Mouse (Mus musculus) intestine, postnatal 0 days (tissue): ENCODE results near the gene Frmd4a. TPM values are rescaled to one million over a fixed set of nuclear protein-coding genes. Genes with fewer than 3 reads are reported as not detected.

Experiments
- ATAC-seq: fragments of 200-750 bp; cut with Nextera tagmentation; 2 replicates; pipeline ENCODE4 v1.8.0; 2017; ENCODE audit warnings: mild to moderate bottlenecking, moderate TSS enrichment, moderate library complexity
- H3K27ac ChIP-seq: fragments of 300-500 bp; sonication (generic); 2 replicates; pipeline ENCODE4 v1.5.1; 2014; ENCODE audit warnings: mild to moderate bottlenecking, low read depth, low read length, moderate library complexity
- H3K27me3 ChIP-seq: fragments of 300-500 bp; sonication (generic); replicated peaks from 2 replicates; pipeline ENCODE4 v1.6.1; 2014; ENCODE audit warnings: low read length, mixed read lengths; ENCODE audit not compliant: control insufficient read depth, insufficient read depth
- H3K36me3 ChIP-seq: fragments of 300-500 bp; sonication (generic); 2 replicates; pipeline ENCODE4 v1.6.1; 2014; ENCODE audit warnings: mild to moderate bottlenecking, moderate library complexity; ENCODE audit not compliant: control insufficient read depth, insufficient read depth
- H3K4me1 ChIP-seq: fragments of 300-500 bp; sonication (generic); replicated peaks from 2 replicates; pipeline ENCODE4 v1.6.1; 2014; ENCODE audit warnings: antibody characterized with exemption, low read length, mixed read lengths; ENCODE audit not compliant: control insufficient read depth, insufficient read depth
- H3K4me2 ChIP-seq: fragments of 300-500 bp; sonication (generic); replicated peaks from 2 replicates; pipeline ENCODE4 v1.6.1; 2014; ENCODE audit warnings: low read depth, mild to moderate bottlenecking, moderate library complexity
- H3K4me3 ChIP-seq: fragments of 300-500 bp; sonication (generic); 2 replicates; pipeline ENCODE4 v1.5.1; 2014; ENCODE audit warnings: low read depth, low read length
- H3K9ac ChIP-seq: fragments of 300-500 bp; sonication (generic); 2 replicates; pipeline ENCODE4 v1.6.1; 2014; ENCODE audit warnings: mild to moderate bottlenecking, low read depth, low read length
- H3K9me3 ChIP-seq: fragments of 300-500 bp; sonication (generic); 2 replicates; pipeline ENCODE4 v1.6.1; 2016; ENCODE audit warnings: mixed run types; ENCODE audit not compliant: control insufficient read depth
- CTCF ChIP-seq: sonication (generic); IDR thresholded peaks from 2 replicates; pipeline ENCODE4 v1.5.1; 2016; ENCODE audit warnings: low read depth, mild to moderate bottlenecking, control low read depth, antibody characterized with exemption, moderate library complexity
- WGBS: fragments of 180-500 bp; shearing (Covaris S2); extraction: QIAGEN DNeasy Blood & Tissue Kit; methylation state at CpG from one replicate; pipeline ENCODE4 v1.1.7; 2014; 5-methylcytosine and 5-hydroxymethylcytosine counted together
- polyA plus RNA-seq: library from polyadenylated mRNA; unstranded; fragments of >200 nt; fragmentation: Nextera tagmentation; extraction: Ambion mirVana; gene quantifications from 2 replicates; pipeline ENCODE4 v1.2.1, GENCODE M21; 2015

Gene Frmd4a
- polyA plus RNA-seq, 1 experiment from 2014 or later: 4.5 TPM

- Histone ChIP-seq H3K27me3 (no peaks in the 10 kb centered on the region), H3K36me3 (peaks cover 25% of the 10 kb centered on the region), H3K4me3 (no peak overlapping the region), H3K27ac (no peak overlapping the region), H3K4me2 (no peak overlapping the region), H3K4me1 (0 out of 2 replicates have a peak, but pooled peaks cover 3% of the 10 kb centered on the region), H3K9ac (no peak overlapping the region), H3K9me3 (no peaks in the 10 kb centered on the region)
- ATAC-seq: no peak
- no peak for TF ChIP-seq CTCF
- WGBS: 59% methylated on average over 8 of the region's 8 CpGs
Observed at GRCm38 (mm10) chr2:4579357-4580068, 562.0 kb downstream of the Frmd4a start.

GRCm38 (mm10) chr2:4580666-4581065 is 563.1 kb downstream of the Frmd4a start:
- Histone ChIP-seq H3K27ac (no peak overlapping the region), H3K9me3 (no peaks in the 10 kb centered on the region), H3K27me3 (no peaks in the 10 kb centered on the region), H3K4me2 (no peak overlapping the region), H3K9ac (no peak overlapping the region), H3K36me3 (peaks cover 13% of the 10 kb centered on the region), H3K4me1 (0 out of 2 replicates have a peak, but pooled peaks cover 3% of the 10 kb centered on the region), H3K4me3 (no peak overlapping the region)
- ATAC-seq: no peak
- TF ChIP-seq CTCF: no peak
- 84% methylated on average over 6 of the region's 6 CpGs for WGBS

DNA sequence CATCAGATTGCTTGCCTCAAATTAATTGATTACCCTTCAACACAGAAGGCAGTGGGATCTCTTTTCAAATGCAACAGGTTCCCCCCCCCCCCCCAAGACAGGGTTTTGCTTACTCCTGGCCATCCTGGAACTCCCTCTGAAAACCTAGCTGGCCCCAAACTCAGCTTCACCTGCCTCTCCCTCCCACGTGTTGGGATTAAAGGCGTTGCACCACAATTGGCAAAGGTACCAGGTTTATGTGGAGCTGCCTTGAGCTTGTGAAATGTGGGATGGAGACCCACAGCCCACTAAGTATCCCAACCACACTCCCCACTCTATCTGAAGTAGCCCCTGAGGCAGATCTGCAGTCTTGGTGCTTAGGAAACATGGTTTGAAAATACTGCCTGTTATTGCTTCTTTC is 565.4 kb downstream of the Frmd4a start:
- no peak for ATAC-seq
- Histone ChIP-seq H3K27ac (no peak overlapping the region), H3K4me2 (no peak overlapping the region), H3K9ac (no peak overlapping the region), H3K27me3 (no peaks in the 10 kb centered on the region), H3K4me3 (no peak overlapping the region), H3K4me1 (0 out of 2 replicates have a peak, but pooled peaks cover 8% of the 10 kb centered on the region), H3K36me3 (peaks cover 11% of the 10 kb centered on the region), H3K9me3 (no peaks in the 10 kb centered on the region)
- TF ChIP-seq CTCF: no peak
- 73% methylated on average over 2 of the region's 2 CpGs for WGBS

DNA sequence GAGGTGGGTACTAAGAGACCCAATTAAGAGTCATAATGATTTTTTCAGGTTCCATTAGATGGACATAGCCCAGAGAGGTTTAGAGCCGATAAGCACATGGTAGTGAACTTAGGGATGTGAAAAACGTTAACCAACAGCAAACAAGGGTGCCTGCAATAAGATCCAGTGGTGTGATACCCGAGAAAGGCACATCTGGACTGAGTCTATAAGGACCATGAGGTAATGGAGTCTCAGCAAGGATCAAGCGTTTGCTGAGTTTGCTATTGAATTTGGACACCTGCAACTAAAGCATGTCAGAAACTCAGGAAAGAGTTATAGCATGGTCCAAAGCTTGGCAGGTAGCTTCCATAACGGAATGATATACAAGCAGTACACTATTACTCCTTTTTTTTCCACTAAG is 566.7 kb downstream of the Frmd4a start:
- WGBS: 80% methylated on average over 5 of the region's 5 CpGs
- Histone ChIP-seq H3K27me3 (no peaks in the 10 kb centered on the region), H3K4me3 (no peak overlapping the region), H3K4me1 (0 out of 2 replicates have a peak, but pooled peaks cover 5% of the 10 kb centered on the region), H3K4me2 (no peak overlapping the region), H3K36me3 (peaks cover 13% of the 10 kb centered on the region), H3K9me3 (no peaks in the 10 kb centered on the region), H3K9ac (no peak overlapping the region), H3K27ac (no peak overlapping the region)
- TF ChIP-seq CTCF: no peak
- no peak for ATAC-seq

DNA sequence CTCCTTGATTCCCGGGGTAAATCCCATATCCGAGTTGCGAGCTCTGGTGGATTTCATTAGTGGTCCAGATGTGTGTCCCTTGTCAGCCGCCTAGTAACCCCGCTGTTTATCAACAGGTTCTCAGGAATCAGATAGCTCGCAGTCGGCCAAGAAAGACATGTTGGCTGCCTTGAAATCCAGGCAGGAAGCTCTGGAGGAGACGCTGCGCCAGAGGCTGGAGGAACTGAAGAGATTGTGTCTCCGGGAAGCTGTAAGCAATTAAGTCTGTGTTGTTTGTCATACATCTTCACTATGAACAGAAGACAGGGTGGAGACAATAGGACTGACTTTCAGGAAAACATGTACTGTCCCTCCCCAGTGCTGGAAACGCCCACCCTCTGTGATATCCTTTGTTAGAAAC is 568.7 kb downstream of the Frmd4a start:
- H3K27me3 ChIP-seq: no peaks in the 10 kb centered on the region
- H3K27ac ChIP-seq: peak overlapping the region; percentile 15; the same call in 1 of the 2 replicates
- 0 out of 2 replicates have a peak, but pooled peaks cover 5% of the 10 kb centered on the region for H3K4me1 ChIP-seq
- no peak overlapping the region for H3K9ac ChIP-seq
- H3K36me3 ChIP-seq: peaks cover 21% of the 10 kb centered on the region
- H3K4me3 ChIP-seq: no peak overlapping the region
- TF ChIP-seq CTCF: no peak
- no peak for ATAC-seq
- no peak overlapping the region for H3K4me2 ChIP-seq
- H3K9me3 ChIP-seq: no peaks in the 10 kb centered on the region
- 60% methylated on average over 11 of the region's 11 CpGs for WGBS

GRCm38 (mm10) chr2:4587685-4588409 is 570.3 kb downstream of the Frmd4a start:
- no peak for ATAC-seq
- 58% methylated on average over 13 of the region's 13 CpGs for WGBS
- Histone ChIP-seq H3K27ac (no peak overlapping the region), H3K36me3 (peaks cover 31% of the 10 kb centered on the region), H3K9me3 (no peaks in the 10 kb centered on the region), H3K4me3 (no peak overlapping the region), H3K4me1 (0 out of 2 replicates have a peak, but pooled peaks cover 5% of the 10 kb centered on the region), H3K9ac (no peak overlapping the region), H3K4me2 (no peak overlapping the region), H3K27me3 (no peaks in the 10 kb centered on the region)
- TF ChIP-seq CTCF: no peak
